In the genomic region with DNA sequence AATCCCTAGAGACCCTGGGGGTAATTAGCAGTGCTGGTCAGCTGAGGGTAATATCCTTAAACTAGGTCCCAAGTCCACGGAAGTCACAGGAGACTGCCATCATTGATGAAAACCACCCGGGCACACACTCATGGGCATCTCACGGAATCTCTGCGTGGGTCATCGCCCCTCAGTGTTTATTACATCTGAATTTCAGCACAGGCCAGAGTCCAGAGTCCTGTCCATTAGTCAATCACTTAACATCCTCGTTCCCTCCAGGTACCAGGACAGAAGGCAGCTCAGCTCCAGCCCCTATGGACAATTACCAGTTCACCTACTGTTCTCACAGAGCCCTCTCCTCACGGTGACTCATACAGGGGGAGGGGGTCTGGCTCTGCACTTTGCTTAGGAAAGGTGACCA, we compare ENCODE assay signal across 25 mouse cellular contexts. TPM values are rescaled to one million over a fixed set of nuclear protein-coding genes. Genes with fewer than 3 reads are reported as not detected.
"Had no signal": no experiment of that assay in that cellular context is flagged by ENCODE, and none has a peak within 500 bp of the region (broad histone marks: within the 10 kb centered on the region; RNA-seq: fewer than 3 reads in every experiment).

No protein-coding gene starts in this region.

- H3K4me2 ChIP-seq: lung, embryonic 14.5 days; midbrain, embryonic 12.5 days; neural tube, embryonic 13.5 days; neural tube, embryonic 15.5 days had no signal

- H3K4me1 ChIP-seq: midbrain, embryonic 12.5 days; neural tube, embryonic 13.5 days; neural tube, embryonic 15.5 days had no signal

- H3K27ac ChIP-seq: midbrain, embryonic 12.5 days; neural tube, embryonic 13.5 days; neural tube, embryonic 15.5 days had no signal

- H3K9ac ChIP-seq: lung, embryonic 14.5 days; midbrain, embryonic 12.5 days; neural tube, embryonic 13.5 days; neural tube, embryonic 15.5 days had no signal

- H3K27me3 ChIP-seq: neural tube, embryonic 13.5 days had no signal

- H3K36me3 ChIP-seq: midbrain, embryonic 10.5 days; midbrain, embryonic 12.5 days; neural tube, embryonic 13.5 days; neural tube, embryonic 15.5 days had no signal

- H3K9me3 ChIP-seq: midbrain, embryonic 10.5 days; midbrain, embryonic 12.5 days; neural tube, embryonic 13.5 days; neural tube, embryonic 15.5 days had no signal

- ATAC-seq: midbrain, embryonic 16.5 days had no signal

- DNase-seq: lung, adult 18-20 months; lung, embryonic 14.5 days; lung, postnatal 10 days; lung, postnatal 4 days; midbrain, embryonic 14.5 days; retina, postnatal 1 day; right cerebral cortex, adult 18-20 months; right cerebral cortex, postnatal 25 days; right cerebral cortex, postnatal 4 days; spleen, adult 18-20 months; thymus, adult 18-20 months; thymus, postnatal 14 days; thymus, postnatal 36 days had no signal

- H3K4me3 ChIP-seq: midbrain, embryonic 10.5 days; midbrain, embryonic 12.5 days; myocyte; neural tube, embryonic 13.5 days; neural tube, embryonic 15.5 days had no signal

RNA-seq across cellular contexts. Expression of gene Slc2a5, which starts 16.3 kb away (rescaled TPM):
- total RNA-seq: megakaryocyte-erythroid progenitor cell, adult 5-6 weeks had no signal

RNA-seq across cellular contexts. Expression of gene Slc2a7, which starts 46.0 kb away (rescaled TPM):
- total RNA-seq: megakaryocyte, adult 5-6 weeks; megakaryocyte-erythroid progenitor cell, adult 5-6 weeks had no signal
- polyA plus RNA-seq: lung, embryonic 14.5 days; lung, embryonic 16.5 days; midbrain, embryonic 10.5 days; midbrain, embryonic 12.5 days; midbrain, embryonic 14.5 days; midbrain, embryonic 16.5 days; myocyte; neural tube, embryonic 11.5 days; neural tube, embryonic 13.5 days; neural tube, embryonic 15.5 days; stomach, embryonic 14.5 days; thymus, postnatal 0 days had no signal
